Mouse (Mus musculus) adrenal gland, postnatal 25 days (tissue): Measurements from ENCODE around the gene Pax1. TPM values are rescaled to one million over a fixed set of nuclear protein-coding genes. Genes with fewer than 3 reads are reported as not detected.

Experiments used
- DNase-seq: peaks from one replicate; pipeline ENCODE4 v3.0.0; 2021; ENCODE audit warnings: mixed read lengths
- total RNA-seq: library from RNA; stranded (reverse); gene quantifications from 2 replicates; pipeline ENCODE4 v1.2.3, GENCODE M21; 2021

The Pax1 gene
- total RNA-seq, 1 experiment from 2014 or later, result not detected

DNA sequence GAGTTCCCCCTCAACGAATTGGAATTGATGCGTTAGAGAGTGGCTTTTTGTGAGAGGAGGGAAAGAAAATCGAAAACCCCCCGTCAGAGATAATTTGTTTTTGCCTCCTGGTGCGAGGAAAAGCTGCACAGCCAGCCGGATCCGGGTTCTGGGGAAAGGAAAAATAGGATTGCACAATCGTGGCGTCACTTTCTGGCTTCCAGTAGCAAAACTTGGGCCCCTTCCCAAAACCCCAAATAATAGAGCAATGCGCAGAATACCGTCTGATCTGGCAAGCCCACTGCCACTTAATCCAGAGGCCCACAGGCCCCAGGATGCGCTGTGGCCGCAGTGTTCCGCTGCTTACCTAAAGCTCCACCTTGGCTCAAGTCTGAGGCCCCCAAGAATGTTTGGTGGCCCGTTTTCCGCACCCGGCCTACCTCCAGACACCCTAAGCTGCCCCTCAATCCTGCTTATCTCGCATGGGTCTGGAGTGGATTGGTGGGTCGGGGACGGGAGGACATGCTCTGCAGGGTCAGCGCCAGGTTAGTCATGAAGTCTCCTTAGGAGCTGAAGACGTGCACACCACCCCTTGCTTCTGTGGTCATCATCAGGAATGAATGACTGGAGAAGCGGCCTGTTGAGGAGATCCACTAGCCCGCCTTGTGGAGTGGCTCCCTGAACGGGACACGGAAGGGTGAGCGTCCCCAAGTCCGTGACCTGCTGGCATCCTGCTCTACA lies 11.4 kb downstream of the Pax1 start:
- no peak for DNase-seq

DNA sequence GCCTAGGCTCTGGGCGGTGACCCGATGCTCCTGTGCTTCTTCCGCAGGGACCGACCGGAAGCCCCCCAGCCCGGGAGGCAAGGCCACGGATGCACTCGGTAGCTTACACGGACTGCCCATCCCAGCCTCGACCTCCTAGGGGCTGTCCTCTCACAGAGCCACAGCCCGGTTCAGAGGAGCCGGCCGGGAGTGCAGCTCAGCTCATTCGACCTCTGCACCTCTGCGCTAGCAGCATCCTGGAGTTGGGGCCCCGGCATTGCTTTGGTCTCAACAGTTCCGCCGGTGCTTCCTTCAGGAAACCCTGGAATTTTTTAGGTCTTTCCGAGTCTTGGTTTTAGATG lies 11.9 kb downstream of the Pax1 start:
- DNase-seq, result no peak

DNA sequence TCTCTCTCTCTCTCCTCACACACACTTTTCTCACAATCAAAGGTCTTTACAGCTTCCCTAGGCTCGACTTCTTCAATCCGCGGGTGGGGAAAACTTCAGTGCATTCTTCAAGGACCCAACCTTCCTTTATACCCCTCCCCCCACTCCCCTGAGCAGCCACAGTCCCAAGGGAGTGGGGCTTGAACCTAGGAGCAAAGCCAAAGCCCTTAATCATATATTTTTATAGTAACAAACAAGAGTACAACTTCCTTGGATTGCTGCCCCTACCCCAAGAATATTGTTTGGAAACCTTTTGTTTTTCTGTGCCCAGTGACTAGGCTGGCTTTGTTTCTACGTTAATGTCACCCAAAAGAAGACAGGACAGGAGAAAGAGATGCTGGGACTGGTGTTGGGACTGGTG lies 12.5 kb downstream of the Pax1 start:
- DNase-seq, result no peak

DNA sequence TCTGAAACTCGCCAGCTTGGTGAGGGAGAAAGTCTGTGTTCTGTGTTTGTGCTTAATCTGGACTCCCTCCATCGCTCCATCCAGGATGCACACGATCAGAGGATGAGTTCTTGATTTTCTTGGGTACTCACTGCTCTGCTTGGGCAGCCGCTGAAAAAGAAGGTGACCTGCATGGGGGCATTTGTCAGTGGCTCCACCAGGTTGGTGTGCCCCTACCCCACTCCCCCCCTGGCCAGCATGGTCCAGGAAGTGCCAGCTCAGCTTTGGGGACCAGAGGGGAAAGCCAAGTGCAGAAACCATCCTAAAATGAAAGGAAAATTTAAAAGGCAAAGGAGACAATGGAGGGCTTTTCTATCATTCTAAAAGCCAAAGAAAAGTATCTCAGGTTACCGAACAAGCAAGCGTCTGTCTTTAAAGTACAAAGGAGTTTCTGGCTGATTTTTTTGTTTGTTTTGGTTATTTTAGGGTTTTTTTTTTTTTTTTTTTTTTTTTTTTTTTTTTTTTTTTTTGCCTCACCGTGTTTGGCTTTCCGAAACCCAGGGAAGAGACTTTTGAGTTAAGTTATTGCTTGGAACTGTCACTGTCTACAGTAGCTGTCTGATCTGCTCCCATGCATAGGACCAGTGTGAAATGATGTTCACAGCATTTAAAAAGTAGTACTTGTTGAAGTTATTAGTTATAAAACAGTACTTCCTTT lies 13.4 kb downstream of the Pax1 start:
- DNase-seq, result no peak

DNA sequence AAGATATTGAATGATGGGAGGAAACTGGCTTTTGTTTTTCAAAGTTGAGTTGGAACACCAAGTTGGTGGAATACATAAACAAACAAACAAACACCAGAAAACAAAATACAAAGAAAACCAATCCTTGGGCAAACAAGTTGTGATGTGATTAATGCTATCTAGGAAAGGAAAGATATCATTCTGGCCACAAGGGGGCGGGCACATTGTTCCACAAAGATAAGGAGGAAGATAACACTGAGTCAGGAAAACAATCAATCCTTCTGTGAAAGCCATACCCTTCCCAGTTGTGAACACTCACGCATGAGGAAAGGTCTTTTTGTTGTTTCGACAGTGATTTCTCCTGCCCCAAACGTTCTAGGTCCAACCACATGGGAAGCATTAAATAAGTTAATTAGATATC lies 17.2 kb downstream of the Pax1 start:
- peak; percentile 35 for DNase-seq

DNA sequence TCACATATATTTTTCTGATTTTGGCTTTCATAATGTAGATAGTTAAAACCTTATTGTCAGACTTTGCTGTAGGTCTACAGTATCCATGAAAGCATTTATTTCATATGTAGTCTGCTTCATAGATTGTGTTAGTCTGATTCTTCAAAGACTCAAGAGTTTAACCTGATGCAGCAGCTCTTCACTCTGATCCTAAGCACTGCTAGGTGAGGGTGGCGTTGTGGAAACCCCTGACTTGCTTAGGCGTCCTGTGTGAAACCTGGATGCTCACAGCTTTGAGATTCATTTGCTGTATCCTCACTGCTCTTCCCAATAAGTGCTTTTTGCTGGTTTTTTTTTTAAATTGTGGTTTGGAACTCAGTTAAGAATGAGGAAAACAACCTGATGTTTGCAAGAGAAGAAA lies 21.6 kb downstream of the Pax1 start:
- no peak for DNase-seq

DNA sequence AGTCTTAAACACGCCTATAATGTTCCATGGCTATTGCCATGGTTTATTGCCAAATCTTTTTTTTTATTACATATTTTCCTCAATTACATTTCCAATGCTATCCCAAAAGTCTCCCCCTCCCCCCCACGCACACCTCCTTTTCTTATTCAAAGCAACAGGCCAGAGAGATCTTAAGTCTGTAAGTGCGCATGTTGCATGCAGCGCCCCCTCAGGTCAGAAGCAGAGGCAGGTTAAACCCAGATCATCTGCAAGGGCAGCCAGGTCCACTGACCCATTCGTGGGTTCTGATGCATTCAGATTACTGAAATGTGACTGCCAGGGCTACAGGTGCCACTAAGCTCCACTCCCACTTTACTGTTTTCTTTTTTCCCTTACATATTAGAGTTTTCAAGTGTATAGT lies 25.2 kb downstream of the Pax1 start:
- no peak for DNase-seq

DNA sequence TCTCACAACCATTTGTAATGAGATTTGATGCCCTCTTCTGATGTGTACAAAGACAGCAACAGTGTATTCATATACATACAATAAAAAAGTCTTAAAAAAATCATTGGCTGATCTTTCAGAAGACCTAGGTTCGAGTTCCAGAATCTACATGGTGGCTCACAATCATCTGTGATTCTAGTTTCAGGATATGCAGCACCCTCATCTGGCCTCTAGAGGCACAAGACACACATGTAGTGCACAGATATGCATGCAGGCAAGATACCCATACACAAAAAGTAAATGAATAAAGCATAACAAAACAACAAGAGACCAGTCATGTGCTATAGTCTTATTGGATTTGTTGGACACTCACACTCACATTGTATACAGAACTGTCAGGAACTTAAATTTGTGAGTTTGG lies 47.6 kb downstream of the Pax1 start:
- DNase-seq, result no peak

DNA sequence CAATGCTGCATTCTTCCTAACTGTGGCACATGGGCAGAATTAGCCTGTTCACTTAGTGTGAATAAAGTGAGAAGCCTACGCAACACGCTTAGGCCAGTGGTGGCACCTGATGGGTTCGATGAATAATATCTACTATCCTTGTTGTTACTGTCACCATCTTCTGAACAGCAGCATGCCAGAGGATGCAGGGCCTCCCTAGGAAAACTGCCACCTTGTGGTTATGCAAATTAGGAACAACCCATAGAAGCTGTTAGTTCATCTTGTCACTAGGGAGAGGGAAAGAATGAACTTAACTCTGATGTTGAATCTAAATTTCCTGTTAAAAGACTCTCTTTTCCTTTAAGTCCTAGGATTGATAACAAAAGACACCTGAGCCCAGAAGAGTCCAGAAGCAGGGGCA lies 53.3 kb downstream of the Pax1 start:
- no peak for DNase-seq

DNA sequence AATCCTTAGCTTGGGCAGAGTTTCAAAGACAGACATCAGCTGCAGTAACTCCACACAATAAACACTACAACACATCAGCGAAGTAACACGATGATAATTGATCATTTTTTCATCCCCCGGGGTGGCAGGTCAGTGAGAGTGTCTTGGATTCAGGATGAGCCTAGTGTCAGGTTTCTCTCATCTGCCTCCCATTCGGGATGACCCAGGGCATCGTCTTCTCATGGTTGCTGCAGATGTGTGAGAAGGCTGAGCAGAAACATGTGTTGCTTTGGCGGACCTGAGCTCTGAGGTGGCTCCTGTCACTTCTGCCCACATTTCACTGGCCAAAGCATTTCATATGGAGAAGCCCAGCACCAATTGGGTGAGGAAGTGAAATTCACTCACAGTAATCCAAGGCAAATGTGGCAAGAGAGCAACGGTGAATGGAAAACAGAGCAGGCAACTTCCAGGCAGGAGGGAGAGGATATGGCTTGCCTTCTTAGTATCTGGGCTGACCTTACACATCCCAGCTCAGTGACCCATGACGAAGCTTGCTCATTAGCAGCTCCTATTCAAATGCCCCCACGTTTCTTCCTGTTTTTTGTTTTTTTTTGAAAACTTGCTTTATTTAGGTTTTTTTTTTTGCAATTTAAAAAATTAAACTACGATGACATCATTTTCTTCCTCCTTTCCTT lies 63.0 kb downstream of the Pax1 start:
- DNase-seq, result no peak

DNA sequence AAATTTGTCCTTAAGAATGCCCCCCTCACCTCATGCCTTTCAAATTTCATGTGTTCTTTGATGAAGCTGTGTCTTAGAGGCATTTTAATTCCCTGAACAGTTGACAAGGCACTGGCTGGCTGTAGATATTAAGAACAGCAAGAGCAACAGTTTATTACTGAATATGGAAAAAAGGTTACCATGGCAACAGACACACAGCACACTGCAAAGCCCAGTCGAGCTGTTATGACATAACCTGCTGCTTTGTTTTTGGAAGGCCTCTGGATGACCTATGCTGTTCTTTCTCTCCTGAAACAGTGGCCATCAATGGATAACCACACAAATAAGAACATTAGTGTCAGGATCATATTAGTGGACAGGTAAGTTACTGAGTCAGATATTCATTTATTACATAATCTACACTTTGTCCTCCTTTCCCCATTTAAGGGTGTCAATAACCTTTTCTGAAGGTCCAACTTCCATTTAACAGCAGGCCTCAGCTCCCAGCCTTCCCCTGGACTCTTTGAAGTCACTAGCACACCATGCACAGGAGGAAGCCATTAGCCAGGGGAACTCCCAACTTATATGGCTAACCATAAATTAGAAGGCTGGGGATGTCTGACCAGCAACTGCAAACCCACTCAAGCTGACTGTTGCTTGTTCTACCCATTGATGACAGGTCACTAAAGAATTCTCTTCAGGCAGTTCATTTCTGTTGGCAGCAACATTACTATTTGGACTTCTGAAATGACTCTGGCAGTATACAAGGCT lies 68.1 kb downstream of the Pax1 start:
- no peak for DNase-seq

DNA sequence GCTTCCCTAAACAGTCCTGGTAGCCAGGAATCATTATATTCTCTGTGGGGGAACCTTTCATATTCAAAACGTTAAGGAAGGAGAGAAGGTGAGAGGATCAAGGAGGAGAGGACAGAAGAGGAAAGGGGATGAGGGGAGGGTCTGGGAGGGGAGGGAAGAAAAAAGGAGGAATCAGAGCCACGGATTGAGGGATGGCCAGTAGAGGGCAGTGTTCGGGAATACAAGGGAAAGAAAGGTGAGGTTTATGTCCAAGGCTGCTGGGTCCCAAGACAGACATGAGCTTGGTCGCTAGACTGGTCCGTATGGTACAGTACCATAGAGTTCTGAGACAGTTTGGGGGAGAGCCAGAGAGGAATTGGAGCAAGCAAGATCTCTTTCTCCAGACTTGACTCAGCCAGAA lies 71.4 kb downstream of the Pax1 start:
- peak; percentile 21 for DNase-seq

Other genes starting within 250 kb of the Pax1 start
- gene Nkx2-2, start 167.7 kb upstream of the Pax1 start, total RNA-seq, result not detected in 2 replicates